Mouse (Mus musculus): ENCODE measurements at regions not wholly inside any gene's neighbourhood (a gene's known extent, or its start where the extent isn't known, plus 50 kb on each side); places are given as distances from the start of the nearest gene placed in this dataset.

DNA sequence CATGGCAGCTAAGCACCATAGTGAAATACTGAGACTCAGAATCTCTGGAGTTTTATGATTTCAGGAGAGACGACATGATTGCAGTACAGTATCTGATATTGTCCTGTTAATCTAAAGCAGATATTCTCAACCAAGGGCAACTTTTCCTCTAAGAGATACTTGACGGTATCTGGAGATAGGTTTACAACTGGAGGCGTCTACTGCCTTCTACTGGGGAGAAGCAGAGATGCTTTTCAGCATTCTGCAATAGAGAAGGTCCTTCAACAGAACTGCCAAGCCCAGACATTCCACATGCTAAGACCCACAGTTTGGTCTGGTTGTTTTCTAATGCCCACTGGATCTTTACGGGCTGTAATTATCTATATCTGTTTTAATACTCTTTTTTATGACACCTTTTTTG, 86.5 kb upstream of the N6amt1 start:
- Histone ChIP-seq H3K9me3 (ENCODE audit: control insufficient read depth, low read depth, low read length) (no peaks in the 10 kb centered on the region), H3K9ac (replicated peaks; ENCODE audit: low read depth, low read length) (no peak overlapping the region), H3K36me3 (ENCODE audit: control insufficient read depth, insufficient read depth, low read length) (no peaks in the 10 kb centered on the region), H3K4me2 (replicated peaks; ENCODE audit: low read depth, low read length) (no peak overlapping the region), H3K27me3 (ENCODE audit: control insufficient read depth, insufficient read depth, low read length) (no peaks in the 10 kb centered on the region), H3K4me3 (ENCODE audit: low read depth, low read length) (no peak overlapping the region), H3K4me1 (ENCODE audit: control insufficient read depth, insufficient read depth, low read length) (no peaks in the 10 kb centered on the region; the same call in 1 of the 2 replicates), H3K27ac (ENCODE audit: low read length) (no peak overlapping the region)
- no peak for ATAC-seq (ENCODE audit: insufficient number of reproducible peaks, insufficient read depth, low FRiP score, low read depth)
- 93% methylated on average over 4 of the region's 4 CpGs for WGBS

DNA sequence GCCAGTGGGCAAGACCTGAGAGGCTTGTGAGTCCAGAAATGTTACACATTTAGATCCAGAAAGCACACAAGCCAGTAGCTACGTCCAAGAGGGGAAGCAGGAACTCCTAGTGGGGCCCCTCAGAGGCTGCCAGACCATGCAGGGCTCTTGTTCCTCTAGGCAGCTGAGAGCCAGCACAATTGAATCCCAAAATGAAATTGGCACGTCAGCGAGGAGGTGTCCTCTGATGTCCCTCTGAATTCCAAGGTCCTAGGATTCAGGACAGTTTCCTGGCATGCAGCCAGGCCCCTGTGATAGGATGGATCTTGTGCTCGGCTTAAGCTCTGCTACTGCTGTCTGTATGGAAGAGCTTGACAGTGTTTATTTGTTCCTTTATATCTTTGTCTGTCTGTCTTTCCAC, 90.4 kb upstream of the N6amt1 start:
- WGBS: 32% methylated on average over 4 of the region's 4 CpGs
- Histone ChIP-seq H3K9ac (replicated peaks; ENCODE audit: low read depth, low read length) (no peak overlapping the region), H3K4me2 (replicated peaks; ENCODE audit: low read depth, low read length) (no peak overlapping the region), H3K9me3 (ENCODE audit: control insufficient read depth, low read depth, low read length) (no peaks in the 10 kb centered on the region), H3K4me3 (ENCODE audit: low read depth, low read length) (no peak overlapping the region), H3K27me3 (ENCODE audit: control insufficient read depth, insufficient read depth, low read length) (no peaks in the 10 kb centered on the region), H3K27ac (ENCODE audit: low read length) (no peak overlapping the region), H3K4me1 (ENCODE audit: control insufficient read depth, insufficient read depth, low read length) (no peaks in the 10 kb centered on the region; the same call in 1 of the 2 replicates), H3K36me3 (ENCODE audit: control insufficient read depth, insufficient read depth, low read length) (no peaks in the 10 kb centered on the region)
- ATAC-seq (ENCODE audit: insufficient number of reproducible peaks, insufficient read depth, low FRiP score, low read depth): 0 out of 2 replicates have a peak, but pooled peaks have one; percentile 42

DNA sequence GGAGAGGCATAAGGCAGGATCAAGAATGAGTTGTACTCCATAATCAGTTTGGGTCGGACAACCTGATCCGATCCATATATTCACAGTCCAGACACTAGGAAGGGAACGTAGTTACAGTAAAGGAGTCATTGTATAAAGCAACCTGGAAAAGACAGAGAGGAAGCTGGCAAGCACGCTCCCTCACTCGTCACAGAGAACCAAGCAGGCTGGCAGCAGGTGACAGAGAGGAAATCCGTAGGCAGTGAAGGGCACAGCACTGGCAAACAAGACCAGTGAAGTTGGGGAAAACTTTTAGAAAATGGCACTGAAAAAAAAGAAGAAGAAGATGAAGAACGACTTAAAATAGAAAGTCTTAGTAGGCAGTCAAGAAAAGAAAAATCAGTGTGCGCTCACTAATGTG, 90.9 kb upstream of the N6amt1 start:
- 83% methylated on average over 8 of the region's 8 CpGs for WGBS
- H3K27me3 ChIP-seq (ENCODE audit: control insufficient read depth, insufficient read depth, low read length): no peaks in the 10 kb centered on the region
- no peak overlapping the region for H3K27ac ChIP-seq (ENCODE audit: low read length)
- no peaks in the 10 kb centered on the region for H3K36me3 ChIP-seq (ENCODE audit: control insufficient read depth, insufficient read depth, low read length)
- no peak overlapping the region for H3K9ac ChIP-seq (replicated peaks; ENCODE audit: low read depth, low read length)
- no peak overlapping the region for H3K4me3 ChIP-seq (ENCODE audit: low read depth, low read length)
- H3K9me3 ChIP-seq (ENCODE audit: control insufficient read depth, low read depth, low read length): no peaks in the 10 kb centered on the region
- no peaks in the 10 kb centered on the region; the same call in 1 of the 2 replicates for H3K4me1 ChIP-seq (ENCODE audit: control insufficient read depth, insufficient read depth, low read length)
- ATAC-seq (ENCODE audit: insufficient number of reproducible peaks, insufficient read depth, low FRiP score, low read depth): no peak
- no peak overlapping the region for H3K4me2 ChIP-seq (replicated peaks; ENCODE audit: low read depth, low read length)

DNA sequence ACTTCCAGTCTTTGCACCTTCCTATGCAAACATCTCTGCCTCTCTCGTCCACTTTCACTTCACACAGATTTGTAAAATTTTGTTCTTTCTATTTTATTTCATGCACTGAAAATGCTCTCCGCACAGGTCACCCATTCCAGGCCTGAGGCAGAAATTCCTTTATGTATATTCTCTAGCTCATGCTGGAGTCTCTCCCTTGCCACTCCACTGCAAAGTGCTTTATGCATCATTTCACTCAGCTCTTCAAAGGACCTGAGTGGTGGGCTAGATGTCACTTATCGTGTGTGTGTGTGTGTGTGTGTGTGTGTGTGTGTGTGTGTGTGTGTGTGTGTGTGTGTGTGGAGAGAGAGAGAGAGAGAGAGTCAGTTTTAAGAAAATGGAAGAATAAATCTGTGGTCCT, 91.5 kb upstream of the N6amt1 start:
- Histone ChIP-seq H3K27me3 (ENCODE audit: control insufficient read depth, insufficient read depth, low read length) (no peaks in the 10 kb centered on the region), H3K27ac (ENCODE audit: low read length) (no peak overlapping the region), H3K9ac (replicated peaks; ENCODE audit: low read depth, low read length) (no peak overlapping the region), H3K4me1 (ENCODE audit: control insufficient read depth, insufficient read depth, low read length) (no peaks in the 10 kb centered on the region; the same call in 1 of the 2 replicates), H3K9me3 (ENCODE audit: control insufficient read depth, low read depth, low read length) (no peaks in the 10 kb centered on the region), H3K4me2 (replicated peaks; ENCODE audit: low read depth, low read length) (no peak overlapping the region), H3K36me3 (ENCODE audit: control insufficient read depth, insufficient read depth, low read length) (no peaks in the 10 kb centered on the region), H3K4me3 (ENCODE audit: low read depth, low read length) (no peak overlapping the region)
- ATAC-seq (ENCODE audit: insufficient number of reproducible peaks, insufficient read depth, low FRiP score, low read depth): no peak
- WGBS: 79% methylated on average over 3 of the region's 3 CpGs

DNA sequence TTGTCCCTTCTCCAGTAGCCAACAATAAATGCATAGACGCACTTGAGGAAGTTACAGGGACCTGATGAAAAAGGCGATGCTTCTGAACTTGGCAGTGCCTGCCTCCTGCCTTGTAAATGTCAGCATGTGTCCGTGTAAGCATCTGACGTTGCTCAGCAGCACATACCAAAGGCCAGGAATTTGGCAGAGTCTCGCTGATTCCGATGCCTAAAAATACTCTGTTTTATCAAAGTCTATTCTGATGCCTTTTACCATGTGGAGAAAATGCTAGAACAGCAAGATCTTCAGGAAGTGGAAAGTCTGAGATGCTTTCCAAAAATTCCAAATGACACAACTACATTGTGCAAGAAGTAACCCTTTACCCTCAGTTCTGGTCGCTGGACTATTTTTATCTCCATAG, 92.5 kb upstream of the N6amt1 start:
- ATAC-seq (ENCODE audit: insufficient number of reproducible peaks, insufficient read depth, low FRiP score, low read depth): no peak
- H3K27ac ChIP-seq (ENCODE audit: low read length): no peak overlapping the region

DNA sequence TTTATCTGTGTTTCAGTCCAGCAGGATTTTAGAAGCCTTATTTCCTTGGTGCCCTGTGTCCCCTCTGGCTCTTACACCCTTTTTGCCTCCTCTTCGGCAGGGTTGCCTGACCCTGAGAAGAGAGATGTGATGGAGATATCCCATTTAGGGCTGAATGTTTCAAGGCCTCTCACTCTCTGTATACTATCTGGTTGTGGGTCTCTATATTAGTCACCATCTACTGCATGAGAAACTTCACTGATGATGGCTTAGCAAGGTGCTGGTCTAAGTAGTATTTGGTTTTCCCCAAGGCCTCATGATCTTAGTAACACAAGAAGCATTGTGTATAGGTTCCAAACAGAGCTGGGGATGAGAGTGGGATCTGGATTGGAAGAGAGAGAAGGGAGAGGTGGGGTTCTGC, 99.2 kb upstream of the N6amt1 start:
- no peak for ATAC-seq (ENCODE audit: insufficient number of reproducible peaks, insufficient read depth, low FRiP score, low read depth)
- WGBS: 100% methylated on average over 1 of the region's 1 CpGs

More for the DNA sequence above, 92.5 kb upstream of the N6amt1 start:
- Histone ChIP-seq H3K9ac (replicated peaks; ENCODE audit: low read depth, low read length) (no peak overlapping the region), H3K27me3 (ENCODE audit: control insufficient read depth, insufficient read depth, low read length) (no peaks in the 10 kb centered on the region), H3K4me3 (ENCODE audit: low read depth, low read length) (no peak overlapping the region), H3K4me1 (ENCODE audit: control insufficient read depth, insufficient read depth, low read length) (no peaks in the 10 kb centered on the region; the same call in 1 of the 2 replicates), H3K9me3 (ENCODE audit: control insufficient read depth, low read depth, low read length) (no peaks in the 10 kb centered on the region), H3K4me2 (replicated peaks; ENCODE audit: low read depth, low read length) (no peak overlapping the region), H3K36me3 (ENCODE audit: control insufficient read depth, insufficient read depth, low read length) (no peaks in the 10 kb centered on the region)
- 49% methylated on average over 7 of the region's 7 CpGs for WGBS

DNA sequence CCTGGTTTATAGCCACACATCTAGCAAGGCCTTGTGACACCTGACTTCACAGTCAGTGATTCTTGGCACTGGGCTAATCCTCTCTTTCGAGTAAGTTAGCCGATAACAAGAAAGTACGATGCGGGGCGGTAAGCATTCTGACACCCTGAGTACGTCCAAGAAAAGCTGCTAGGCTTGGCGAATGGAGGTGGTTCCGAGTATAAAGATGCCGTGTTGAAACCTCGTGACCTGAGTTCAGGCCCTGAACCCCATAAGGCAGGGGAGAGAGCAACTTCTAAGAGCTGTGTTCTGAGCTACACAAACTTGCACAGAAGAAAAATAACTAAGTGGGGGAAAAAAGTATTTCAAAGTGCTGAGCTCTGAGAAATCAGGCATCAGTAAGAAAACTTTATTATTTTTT, 103.5 kb upstream of the N6amt1 start:
- Histone ChIP-seq H3K4me2 (replicated peaks; ENCODE audit: low read depth, low read length) (no peak overlapping the region), H3K27ac (ENCODE audit: low read length) (no peak overlapping the region), H3K27me3 (ENCODE audit: control insufficient read depth, insufficient read depth, low read length) (no peaks in the 10 kb centered on the region), H3K9me3 (ENCODE audit: control insufficient read depth, low read depth, low read length) (no peaks in the 10 kb centered on the region), H3K4me1 (ENCODE audit: control insufficient read depth, insufficient read depth, low read length) (0 out of 2 replicates have a peak, but pooled peaks cover 2% of the 10 kb centered on the region), H3K4me3 (ENCODE audit: low read depth, low read length) (no peak overlapping the region), H3K36me3 (ENCODE audit: control insufficient read depth, insufficient read depth, low read length) (no peaks in the 10 kb centered on the region), H3K9ac (replicated peaks; ENCODE audit: low read depth, low read length) (no peak overlapping the region)
- WGBS: 75% methylated on average over 10 of the region's 10 CpGs
- no peak for ATAC-seq (ENCODE audit: insufficient number of reproducible peaks, insufficient read depth, low FRiP score, low read depth)

More for the DNA sequence above, 99.2 kb upstream of the N6amt1 start:
- Histone ChIP-seq H3K27me3 (ENCODE audit: control insufficient read depth, insufficient read depth, low read length) (no peaks in the 10 kb centered on the region), H3K9me3 (ENCODE audit: control insufficient read depth, low read depth, low read length) (no peaks in the 10 kb centered on the region), H3K9ac (replicated peaks; ENCODE audit: low read depth, low read length) (no peak overlapping the region), H3K27ac (ENCODE audit: low read length) (no peak overlapping the region), H3K36me3 (ENCODE audit: control insufficient read depth, insufficient read depth, low read length) (no peaks in the 10 kb centered on the region), H3K4me3 (ENCODE audit: low read depth, low read length) (no peak overlapping the region), H3K4me1 (ENCODE audit: control insufficient read depth, insufficient read depth, low read length) (no peaks in the 10 kb centered on the region), H3K4me2 (replicated peaks; ENCODE audit: low read depth, low read length) (no peak overlapping the region)

DNA sequence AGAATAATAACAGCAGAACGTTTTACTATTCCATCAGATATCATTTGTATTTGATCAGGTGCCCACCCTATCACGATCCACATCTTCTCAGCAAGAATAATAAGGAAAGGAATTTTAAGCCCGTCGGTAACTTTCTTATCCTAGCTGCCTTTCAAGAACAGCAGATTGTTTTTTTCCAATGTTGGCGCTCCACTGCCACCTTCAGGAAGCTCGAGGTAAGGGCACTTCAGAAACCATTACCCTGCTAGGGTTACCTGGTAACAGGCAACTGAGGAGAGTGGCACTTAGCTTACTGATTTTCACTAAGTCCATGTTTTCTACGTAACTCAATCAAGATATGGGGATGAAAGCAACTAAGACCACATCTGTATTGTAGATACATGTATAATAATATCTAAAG, 104.1 kb upstream of the N6amt1 start:
- no peak overlapping the region for H3K4me2 ChIP-seq (replicated peaks; ENCODE audit: low read depth, low read length)
- no peaks in the 10 kb centered on the region for H3K9me3 ChIP-seq (ENCODE audit: control insufficient read depth, low read depth, low read length)
- no peak for ATAC-seq (ENCODE audit: insufficient number of reproducible peaks, insufficient read depth, low FRiP score, low read depth)
- H3K9ac ChIP-seq (replicated peaks; ENCODE audit: low read depth, low read length): no peak overlapping the region
- 29% methylated on average over 7 of the region's 7 CpGs for WGBS
- H3K27ac ChIP-seq (ENCODE audit: low read length): no peak overlapping the region
- no peak overlapping the region for H3K4me3 ChIP-seq (ENCODE audit: low read depth, low read length)
- H3K27me3 ChIP-seq (ENCODE audit: control insufficient read depth, insufficient read depth, low read length): no peaks in the 10 kb centered on the region
- H3K36me3 ChIP-seq (ENCODE audit: control insufficient read depth, insufficient read depth, low read length): no peaks in the 10 kb centered on the region
- H3K4me1 ChIP-seq (ENCODE audit: control insufficient read depth, insufficient read depth, low read length): 0 out of 2 replicates have a peak, but pooled peaks cover 2% of the 10 kb centered on the region

DNA sequence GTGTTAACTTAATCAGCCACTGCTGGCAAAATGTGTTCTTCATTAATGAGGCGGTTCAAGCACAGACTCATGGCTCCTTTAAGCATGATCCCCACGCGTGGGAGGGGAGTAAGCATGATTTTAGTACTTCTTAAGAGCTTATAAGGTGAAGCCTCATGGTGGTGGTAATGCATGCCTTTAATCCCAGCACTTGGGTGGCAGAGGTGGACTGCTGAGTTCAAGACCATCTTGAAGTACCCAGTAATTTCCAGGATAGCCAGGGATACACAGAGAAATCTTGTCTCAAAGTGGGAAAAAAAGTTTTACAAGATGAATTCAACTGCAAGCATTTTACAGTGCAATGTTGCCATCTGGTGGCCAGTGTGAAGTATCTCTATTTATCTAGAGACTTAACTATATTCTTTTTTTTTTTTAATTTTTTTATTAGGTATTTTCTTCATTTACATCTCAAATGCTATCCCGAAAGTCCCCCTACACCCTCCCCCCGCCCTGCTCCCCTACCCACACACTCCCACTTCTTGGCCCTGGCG, 105.4 kb upstream of the N6amt1 start:
- ATAC-seq (ENCODE audit: insufficient number of reproducible peaks, insufficient read depth, low FRiP score, low read depth): no peak
- WGBS: 42% methylated on average over 6 of the region's 6 CpGs

More for the DNA sequence above, 105.4 kb upstream of the N6amt1 start:
- Histone ChIP-seq H3K4me3 (ENCODE audit: low read depth, low read length) (no peak overlapping the region), H3K9me3 (ENCODE audit: control insufficient read depth, low read depth, low read length) (no peaks in the 10 kb centered on the region), H3K36me3 (ENCODE audit: control insufficient read depth, insufficient read depth, low read length) (no peaks in the 10 kb centered on the region), H3K9ac (replicated peaks; ENCODE audit: low read depth, low read length) (no peak overlapping the region), H3K27ac (ENCODE audit: low read length) (no peak overlapping the region), H3K4me2 (replicated peaks; ENCODE audit: low read depth, low read length) (no peak overlapping the region), H3K4me1 (ENCODE audit: control insufficient read depth, insufficient read depth, low read length) (0 out of 2 replicates have a peak, but pooled peaks cover 2% of the 10 kb centered on the region), H3K27me3 (ENCODE audit: control insufficient read depth, insufficient read depth, low read length) (no peaks in the 10 kb centered on the region)
